Mouse (Mus musculus) G1E-ER4 (cell line): ENCODE results near the gene Ttc1. TPM values are rescaled to one million over a fixed set of nuclear protein-coding genes. Genes with fewer than 3 reads are reported as not detected.

Source experiments
- GATA1 ChIP-seq: IDR thresholded peaks from one replicate; pipeline ENCODE4 v1.8.0; 2012; ENCODE audit warnings: low read length, inconsistent platforms
- polyA plus RNA-seq: library from polyadenylated mRNA; stranded (reverse); fragments of >175 nt; gene quantifications from 2 replicates; pipeline ENCODE4 v1.2.3, GENCODE M21; 2012

Gene Ttc1
- polyA plus RNA-seq = 10.7 and 21.4 TPM in 2 replicates

DNA sequence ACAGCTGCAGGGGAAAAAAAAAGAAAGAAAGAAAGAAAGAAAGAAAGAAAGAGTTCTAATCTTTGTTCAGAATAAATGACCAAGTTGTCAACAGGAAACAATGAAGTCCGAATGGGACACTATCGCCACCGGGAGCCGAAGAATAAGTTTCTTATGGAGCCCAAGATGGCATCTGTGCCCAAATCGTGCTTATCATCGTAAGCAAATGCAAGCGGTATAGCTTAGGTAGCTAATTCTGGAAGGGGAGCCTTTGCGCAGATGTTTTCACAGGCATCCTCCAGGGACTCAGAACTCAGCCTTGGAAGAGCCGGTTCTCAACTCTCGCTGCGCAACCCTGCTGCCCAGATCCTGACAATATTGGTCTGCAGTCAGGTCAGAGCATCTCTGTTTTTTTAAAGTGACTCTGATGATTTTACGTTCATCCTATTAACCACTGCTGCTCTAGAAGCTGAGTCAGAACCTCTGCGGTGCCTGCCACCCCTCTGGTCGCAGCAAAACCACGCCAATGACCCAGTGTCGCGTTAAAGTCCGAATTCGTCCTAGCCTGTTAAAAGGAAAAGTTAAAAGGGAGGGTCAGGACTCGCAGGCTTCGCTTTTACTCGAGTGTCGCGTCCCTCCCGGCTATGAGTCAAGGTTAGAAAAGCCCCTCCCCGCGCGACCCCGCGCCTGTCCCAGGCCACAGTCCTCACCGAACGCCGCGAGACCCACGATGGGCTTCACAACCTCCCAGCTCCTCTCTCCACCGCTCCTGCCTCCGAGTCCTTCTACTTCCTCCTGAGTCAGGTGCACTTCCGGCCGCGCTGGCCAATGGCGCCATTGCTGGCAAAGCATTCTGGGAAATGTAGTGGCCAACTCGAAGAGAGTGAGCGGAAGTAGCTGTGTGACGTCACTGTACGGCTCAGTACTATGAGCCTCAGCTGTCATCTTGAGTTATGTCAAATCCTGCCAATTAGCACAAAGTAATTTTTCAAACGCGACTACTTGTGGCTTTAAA, at the start of gene Ttc1:
Ttc1 (minus strand) TSS at position 776 of the 994 bp plus-strand sequence.
- TF ChIP-seq GATA1 = no peak

DNA sequence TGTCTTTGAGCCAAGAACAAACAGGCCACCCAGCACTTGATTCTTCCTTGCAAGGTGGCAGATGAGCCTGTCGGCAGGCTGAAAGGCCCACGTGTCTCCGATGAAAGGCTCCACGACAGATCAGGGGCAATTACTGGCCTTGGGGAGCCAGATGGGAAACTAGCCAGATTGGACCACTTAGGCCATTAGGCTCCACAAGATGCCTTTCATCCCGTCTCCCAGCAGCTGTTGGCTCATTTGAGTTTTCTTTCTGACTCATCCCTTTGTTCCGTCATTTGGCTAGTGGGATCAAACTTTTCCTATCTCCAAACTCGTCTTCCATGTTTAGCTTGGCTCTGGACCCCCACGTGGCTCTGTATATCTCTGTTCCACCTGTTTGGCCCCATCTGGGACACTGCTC, 48.2 kb upstream of the Ttc1 start:
- TF ChIP-seq GATA1 = no peak

DNA sequence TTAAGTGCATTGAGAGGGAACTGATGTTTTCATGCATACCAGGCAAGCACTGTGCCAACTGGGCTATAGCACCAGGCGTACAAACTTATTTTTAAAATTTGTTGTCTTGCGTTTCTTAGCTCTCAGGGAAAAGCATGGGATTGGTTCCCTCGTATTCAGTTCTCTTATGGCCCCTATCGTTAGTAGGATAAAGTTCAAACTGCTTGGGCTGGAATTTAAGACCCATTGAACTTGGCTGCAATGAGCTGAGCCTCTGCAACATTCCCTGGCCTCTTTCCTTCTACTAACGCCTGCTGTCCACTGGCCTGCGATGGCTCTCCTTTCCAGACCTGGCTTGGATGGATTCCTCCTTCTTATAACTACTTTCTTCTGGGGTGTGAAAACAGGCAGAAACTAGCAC, 42.6 kb upstream of the Ttc1 start:
- no peak for TF ChIP-seq GATA1

DNA sequence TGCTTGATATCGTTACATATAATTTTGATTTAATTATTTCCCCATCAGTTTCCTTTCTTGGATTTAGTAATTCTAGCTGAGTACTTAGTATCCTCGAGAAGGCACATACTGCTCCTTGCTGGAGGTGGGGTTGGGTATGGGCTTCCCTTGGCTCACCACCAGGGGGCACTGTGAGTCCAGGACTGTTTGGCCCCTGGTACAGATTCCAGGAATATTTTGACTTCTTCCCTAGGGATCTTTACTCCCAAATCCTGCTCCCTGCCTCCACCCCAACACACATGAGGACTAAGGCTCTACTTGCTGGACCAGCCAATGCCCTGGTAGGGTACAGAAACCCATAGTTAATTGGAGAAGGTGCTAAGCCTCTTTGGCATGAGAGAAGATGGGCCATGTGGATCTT, 36.0 kb upstream of the Ttc1 start:
- no peak for TF ChIP-seq GATA1

DNA sequence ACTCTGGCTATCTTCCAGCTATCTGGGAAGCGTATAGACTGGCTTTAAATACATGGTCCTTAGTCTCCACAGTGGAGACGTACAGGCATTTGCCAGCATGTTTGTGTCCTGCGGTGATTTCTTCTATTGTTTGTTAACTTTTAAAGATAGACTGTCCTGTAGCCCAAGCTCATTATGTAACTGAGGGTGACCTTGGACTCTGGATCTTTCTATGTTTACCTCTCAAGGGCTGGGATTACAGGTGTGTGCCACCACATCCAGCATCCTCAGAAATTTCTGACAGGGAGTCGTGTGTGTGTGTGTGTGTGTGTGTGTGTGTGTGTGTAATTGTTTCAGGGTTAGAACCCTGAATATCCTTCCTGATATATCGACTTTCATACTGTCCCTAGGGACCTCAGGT, 35.3 kb upstream of the Ttc1 start:
- no peak for TF ChIP-seq GATA1

DNA sequence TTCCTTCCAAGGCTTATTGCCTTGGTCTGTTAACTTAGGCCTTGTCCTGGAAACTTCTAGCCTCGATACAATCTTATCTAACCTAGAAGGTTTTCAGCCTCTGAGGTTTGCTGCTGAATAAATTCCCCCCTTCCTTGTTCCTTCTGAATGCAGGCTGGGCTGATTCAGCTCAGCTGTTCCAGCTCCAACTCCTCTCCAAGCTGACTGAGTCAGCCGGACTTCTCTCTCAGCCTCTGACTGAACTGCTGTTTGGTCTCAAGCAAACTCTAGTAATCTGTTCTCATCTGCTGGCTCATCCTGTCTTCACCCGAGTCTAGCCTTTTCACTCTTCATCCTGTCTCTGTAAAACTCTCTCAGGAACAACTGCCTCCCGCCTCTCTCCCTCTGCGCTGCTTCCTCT, 31.7 kb upstream of the Ttc1 start:
- no peak for TF ChIP-seq GATA1

DNA sequence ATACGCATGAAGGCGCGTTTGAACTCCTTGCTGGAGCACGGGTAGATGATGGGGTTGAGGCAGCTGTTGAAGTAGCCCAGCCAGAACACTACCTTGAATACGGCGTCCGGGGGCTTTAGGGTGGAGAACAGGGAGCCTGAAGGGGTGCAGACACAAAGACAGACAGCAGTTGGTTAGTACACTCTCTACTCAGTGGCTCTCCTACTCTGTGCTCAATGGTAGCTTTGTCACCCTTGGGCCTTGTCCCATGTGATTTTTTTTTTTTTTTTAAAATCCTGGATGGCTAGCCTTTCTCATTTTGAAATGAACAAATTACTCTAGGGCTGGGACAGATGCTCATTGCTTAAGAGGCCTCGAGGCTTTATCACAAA, 28.5 kb upstream of the Ttc1 start:
- no peak for TF ChIP-seq GATA1

DNA sequence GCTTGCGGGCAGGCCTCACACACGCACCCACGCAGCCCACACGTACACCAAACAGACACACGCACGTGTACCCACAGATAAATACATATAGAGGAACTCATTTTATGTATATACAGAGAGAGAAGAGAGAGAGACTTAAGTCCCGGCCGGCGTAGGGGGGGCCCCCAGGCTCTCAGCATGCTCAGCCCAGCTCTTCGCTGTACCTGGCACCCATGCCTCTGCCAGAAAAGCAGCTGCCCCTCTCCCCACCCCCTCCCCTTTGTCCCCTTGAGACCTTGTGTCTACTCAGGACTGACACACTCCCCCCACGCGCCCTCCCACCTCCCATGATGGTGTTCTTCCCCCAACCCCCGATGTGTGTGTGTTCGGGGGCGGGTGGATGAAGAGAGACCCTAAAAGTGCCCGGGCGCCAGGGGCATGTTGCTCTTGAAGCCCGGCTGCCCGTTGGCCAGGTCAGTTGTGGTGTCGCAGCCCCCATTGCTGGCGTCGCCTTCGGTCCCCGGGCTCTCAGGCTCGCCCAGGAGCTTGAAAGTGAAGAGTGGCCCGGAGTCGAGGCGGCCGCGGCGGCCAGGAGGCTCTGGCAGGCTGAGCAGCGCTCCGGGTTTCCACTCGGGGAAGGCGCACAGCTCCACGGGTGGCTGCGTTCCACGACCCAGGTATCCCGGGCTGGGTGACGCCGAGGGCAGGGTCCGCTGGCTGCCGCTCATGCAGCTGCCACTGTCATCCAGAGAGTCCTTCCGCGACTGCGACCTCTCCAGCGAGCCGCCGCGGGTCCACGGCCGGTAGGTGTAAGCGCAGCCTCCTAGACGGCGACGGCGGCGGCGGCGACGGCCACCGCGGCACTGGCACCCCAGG, 27.9 kb upstream of the Ttc1 start:
- no peak for TF ChIP-seq GATA1

DNA sequence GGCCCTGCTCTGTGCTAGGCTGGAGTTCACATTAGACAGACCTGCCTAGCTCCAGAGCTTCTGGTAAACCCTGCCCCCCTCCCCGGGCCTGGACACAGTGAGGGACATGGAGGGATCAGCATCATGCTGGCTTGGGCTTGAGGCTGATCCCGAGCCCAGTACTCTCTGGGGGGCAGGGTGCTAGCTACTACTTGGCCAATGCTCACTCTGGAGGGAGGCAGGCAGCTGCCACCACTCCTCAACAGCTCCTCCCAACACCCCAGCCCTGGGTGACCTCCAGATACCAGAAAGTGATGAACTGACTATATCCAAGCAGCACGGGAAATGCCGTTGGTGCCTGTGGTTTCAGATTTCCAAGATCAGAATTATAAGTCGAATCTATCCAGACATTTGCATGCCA, 25.9 kb upstream of the Ttc1 start:
- TF ChIP-seq GATA1 = no peak

DNA sequence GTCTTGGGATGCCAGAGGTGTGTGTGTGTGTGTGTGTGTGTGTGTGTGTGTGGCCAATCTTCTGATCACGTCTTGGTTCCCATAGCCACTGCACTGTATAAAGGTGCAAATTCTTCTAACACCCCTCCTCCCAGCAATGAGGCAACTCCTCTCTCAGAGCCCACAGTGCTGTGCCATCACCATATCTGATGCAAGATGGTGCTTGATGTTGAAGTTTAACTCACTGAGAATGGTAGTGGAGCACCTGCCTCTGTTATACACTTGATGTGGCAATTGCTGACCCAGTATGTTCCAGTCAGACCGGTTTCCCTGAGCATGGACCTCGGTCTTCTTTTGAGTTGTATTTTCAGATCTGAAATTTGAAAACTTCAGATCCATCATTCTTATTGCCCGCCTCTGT, 22.3 kb upstream of the Ttc1 start:
- no peak for TF ChIP-seq GATA1

DNA sequence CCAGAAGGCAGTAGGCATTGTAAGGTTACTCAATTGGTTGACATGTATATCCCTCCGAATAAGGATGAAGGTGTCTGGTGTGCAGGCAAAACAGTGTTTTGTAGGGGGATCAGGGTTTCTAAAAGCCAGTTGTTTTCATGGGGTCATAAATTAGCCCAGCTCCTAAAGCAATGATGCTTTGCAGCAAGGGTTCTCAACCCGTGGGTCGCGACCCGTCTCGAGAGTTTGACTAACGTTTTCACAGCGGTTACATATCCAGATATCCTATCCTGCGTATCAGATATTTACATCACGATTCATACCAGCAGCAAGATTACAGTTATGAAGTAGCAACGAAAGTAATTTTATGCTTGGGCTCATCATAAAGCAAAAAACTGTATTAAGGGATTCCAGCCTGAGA, 19.9 kb upstream of the Ttc1 start:
- no peak for TF ChIP-seq GATA1

DNA sequence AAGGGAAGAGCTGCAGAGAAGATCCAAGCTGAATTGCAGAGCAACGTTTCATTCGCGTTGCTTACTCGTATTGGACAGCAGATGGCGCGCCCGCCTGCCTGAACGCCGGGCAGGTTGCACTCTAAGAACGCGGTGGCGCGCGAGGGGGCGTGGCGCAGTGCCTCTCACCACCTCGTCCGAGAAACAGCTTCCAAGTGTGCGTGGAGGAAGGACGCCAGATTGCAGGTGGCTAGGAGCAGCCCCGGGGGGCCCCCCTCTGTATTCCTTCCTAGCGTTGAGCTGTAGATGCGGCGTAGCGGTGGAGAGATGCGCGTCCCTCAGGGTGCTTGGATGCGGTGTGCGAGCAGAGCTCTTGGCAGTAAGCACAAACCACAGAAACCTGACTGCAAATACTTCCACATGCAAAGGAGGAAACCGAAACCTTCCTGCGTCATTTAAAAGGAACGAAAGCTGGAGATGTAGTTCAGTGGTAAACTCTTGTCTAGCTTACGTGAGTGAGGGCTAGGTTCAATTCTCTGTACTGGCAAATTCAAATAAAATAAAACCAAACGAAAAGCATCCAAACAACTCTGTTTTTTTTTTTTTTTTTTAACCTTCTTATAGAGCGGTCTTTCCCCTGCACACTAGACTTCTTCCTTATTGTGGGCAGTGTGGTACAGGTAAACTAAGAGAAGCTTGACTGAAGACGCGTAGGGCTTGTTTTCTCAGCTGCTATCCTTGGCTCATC, 19.3 kb upstream of the Ttc1 start:
- TF ChIP-seq GATA1 = no peak

DNA sequence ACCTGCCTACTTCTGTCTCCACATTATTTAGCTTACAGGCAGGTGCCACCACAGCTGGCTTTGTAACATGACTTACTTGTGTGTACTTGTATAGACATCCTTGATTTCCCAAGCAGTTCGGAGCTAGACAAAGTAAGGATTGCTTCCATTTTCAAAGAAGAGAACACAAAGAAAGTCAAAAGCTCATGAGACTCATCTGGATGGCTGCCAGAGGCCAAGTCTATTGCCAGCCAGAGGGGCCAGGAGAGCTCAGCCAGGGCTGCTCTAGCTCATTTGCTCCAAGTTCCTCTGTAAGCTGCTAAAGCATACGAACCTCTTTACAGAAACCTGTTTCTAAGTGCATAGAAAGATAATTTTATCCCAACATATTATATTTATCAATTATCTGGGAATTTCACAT, 10.6 kb upstream of the Ttc1 start:
- no peak for TF ChIP-seq GATA1

DNA sequence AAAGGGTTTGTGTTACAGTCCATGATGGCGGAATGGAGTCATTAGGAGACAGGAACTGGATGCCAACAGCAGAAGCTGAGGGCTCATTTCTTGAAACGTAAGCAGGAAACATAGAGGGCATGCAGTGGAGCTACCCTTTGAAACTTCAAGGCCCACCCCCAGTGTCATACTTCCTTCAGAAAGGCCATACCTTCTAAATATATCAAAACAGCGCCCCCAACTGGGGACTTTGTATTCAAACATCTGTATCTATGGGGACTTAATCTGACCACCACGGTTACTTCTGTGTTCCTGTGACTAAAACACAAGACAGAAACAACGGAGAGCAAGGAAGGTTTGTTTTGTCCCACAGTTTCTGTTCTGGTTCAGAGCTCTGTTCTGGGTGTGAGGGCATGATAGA, 7.6 kb upstream of the Ttc1 start:
- no peak for TF ChIP-seq GATA1

DNA sequence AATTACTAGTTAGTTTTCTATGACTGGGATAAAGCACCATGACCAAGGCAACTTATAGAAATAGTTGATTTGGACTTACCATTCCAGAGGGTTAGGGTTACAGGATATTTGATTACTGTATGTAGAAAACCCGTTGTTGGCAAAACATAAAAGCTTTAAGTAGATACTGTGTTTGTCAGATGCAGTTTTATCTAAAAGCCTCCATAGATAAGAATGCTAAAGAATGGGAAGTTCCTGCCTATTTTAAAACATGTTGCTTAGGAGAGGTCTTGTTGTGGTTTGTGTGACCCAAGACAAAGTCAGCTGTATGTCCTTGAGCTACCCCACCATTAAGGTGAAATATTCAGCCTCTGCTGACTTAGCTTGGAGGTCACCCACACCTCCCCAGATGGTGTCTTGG, 6.8 kb upstream of the Ttc1 start:
- TF ChIP-seq GATA1 = no peak

DNA sequence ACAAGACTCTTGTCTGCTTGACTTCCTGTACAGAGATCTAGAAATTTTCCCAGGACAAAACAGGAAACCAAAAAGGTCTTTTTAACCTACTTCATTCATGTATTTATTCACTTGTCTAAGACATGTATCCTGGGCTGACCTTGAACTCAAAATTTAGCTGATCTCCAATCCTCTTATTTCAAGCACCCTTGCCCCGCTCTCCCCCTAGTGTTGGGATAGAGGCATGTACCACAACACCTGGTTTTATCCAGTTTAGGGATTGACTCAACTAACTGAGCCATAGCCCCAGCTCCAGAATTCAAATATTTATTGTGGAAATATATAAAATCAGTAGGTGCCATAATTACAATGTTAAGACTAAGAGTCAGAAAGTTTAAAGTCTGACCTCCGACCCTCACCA, 3.7 kb upstream of the Ttc1 start:
- TF ChIP-seq GATA1 = no peak
